Mouse (Mus musculus) megakaryocyte-erythroid progenitor cell, adult 5-6 weeks (primary cell): ENCODE data around the gene Olfr1128. TPM values are rescaled to one million over a fixed set of nuclear protein-coding genes. Genes with fewer than 3 reads are reported as not detected.
"Not testable (repeated sequence)": the region's sequence is repeated elsewhere in the genome, so short reads cannot be mapped to it uniquely, and the experiment has no call there.

Experiments used
- ATAC-seq: replicated peaks from 2 replicates; pipeline ENCODE4 v1.8.0; 2016; ENCODE audit warnings: mild to moderate bottlenecking, inconsistent platforms; ENCODE audit not compliant: severe bottlenecking, poor library complexity, low FRiP score, low TSS enrichment
- total RNA-seq, 2 experiments: library from RNA; stranded (forward) in 1 of 2; stranded (reverse) in 1 of 2; fragments of 200-1000, 215-1000 nt in 1 of 2; fragments of >200 nt in 1 of 2; fragmentation: Nextera tagmentation in 1 of 2; gene quantifications; 2 replicates each; pipeline ENCODE4 v1.2.3; 2014 to 2017

The Olfr1128 gene
- not detected in 2 replicates for total RNA-seq (2014; fragmentation: Nextera tagmentation)
- total RNA-seq (2017) = not detected in 2 replicates

DNA sequence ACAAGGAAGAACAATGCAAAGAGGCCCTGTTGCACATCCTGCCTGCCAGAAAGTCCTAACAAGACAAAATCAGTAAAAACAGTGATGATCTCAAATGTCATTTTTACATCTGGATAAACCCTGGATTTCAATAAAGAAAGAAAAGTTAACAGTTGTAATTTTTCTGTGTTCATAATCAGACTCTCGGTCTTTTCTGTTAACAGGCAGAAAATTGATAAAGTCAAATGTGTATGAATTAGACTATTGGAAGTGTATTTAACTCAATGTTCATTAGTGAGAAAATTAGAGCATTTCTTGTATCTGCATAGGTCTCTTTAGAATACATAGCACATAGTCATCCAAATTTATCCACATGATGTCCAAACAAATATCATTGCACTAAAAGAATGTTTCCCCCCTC lies at the start of gene Olfr1128:
Gene Olfr1128, minus strand, starts transcription at position 101 of the 400 bp plus-strand sequence.
- ATAC-seq = no peak

GRCm38 (mm10) chr2:87573602-87574001 lies 28.3 kb upstream of the Olfr1128 start, which contains the start of gene Olfr1129:
Olfr1129 (plus strand) TSS chr2:87573902.
- ATAC-seq = not testable (repeated sequence)

DNA sequence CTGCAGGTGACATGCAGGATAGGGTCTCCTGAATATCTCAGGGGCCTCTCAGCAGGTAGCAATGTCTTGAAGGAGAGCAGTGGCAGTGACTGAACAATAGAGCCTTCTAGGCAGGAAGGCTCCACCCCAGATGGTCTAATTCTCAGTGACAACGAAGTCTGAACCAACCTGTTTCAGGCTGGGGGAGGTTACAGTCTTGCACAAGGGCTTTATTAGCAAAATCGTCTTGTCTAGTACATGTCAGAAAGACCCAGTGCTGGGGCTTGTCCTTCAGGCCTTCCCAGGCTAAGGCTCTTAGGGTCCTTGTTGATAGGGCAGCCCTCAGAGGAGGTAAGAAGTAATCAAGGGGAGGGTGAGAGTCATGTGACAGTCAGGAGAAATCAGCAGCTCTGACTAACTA lies 10.5 kb downstream of the Olfr1128 start:
- ATAC-seq = no peak

GRCm38 (mm10) chr2:87531496-87531895 lies 13.8 kb downstream of the Olfr1128 start, which contains the start of gene Olfr153:
Olfr153 (plus strand) TSS chr2:87531796.
- ATAC-seq = no peak

GRCm38 (mm10) chr2:87525899-87526616 lies 19.3 kb downstream of the Olfr1128 start:
- ATAC-seq = 0 out of 2 replicates have a peak, but pooled peaks have one; percentile 47

DNA sequence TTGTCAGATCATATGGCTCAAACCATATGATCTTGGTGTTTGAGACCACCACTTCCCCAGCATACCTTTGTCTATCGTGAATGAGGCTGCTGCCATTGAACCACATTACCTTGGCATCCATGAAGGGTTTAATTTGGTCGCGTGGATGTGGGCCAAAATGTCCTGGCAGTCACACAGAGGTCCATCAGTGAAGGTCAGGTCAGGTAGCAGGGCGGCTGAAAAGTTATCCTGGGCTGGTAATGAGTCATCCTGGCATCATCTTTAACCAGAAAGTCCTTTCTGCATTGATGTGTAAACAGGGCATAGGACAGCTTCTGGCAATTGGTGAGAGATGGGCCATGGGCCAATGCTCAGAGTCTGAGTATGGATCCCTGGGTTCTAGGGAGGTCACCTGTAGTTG lies 24.7 kb downstream of the Olfr1128 start:
- ATAC-seq = no peak

DNA sequence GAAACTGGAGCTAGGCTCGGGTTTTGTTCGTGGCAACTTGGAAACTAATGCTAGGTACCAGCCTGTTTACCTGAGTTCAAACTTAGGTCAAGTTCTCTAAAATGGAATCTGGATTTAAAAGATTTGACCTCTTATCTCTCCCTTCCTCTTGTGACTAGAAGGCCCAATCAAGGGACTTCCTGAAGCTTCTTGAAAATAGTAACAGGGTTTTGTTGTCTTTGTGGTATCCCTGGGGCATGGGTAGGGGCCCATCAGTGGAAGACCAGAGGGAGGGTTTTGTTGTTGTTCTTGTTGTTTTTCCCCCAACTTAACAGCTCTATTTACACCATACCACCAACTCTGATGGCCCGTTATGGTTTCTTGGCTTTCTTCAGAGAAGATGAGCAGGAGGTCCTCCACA lies 28.8 kb downstream of the Olfr1128 start:
- ATAC-seq = no peak

DNA sequence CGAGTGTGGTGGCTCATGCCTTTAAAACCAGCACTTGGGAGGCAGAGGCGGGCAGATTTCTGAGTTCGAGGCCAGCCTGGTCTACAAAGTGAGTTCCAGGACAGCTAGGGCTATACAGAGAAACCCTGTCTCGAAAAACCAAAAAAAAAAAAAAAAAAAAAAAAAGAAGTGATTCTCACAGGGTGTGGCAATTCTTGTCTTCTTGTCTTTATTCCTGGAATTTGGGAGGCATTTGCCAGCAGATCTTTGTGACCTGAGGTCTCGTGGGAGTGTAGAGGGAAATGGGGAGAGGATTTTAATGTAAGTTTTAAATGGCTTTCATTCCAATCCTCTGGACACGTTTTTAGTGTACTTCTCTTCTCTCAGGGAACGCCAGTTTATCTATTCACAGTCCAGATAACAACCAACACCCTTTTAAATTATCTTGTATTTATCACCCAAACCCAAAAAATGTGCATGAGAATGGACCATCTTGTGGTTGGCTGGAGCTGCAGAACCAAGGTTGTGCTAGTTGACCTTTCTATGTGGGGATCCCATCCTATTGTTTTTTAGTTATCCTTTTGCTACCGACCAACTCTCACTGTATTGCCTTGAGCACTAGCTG lies 29.8 kb downstream of the Olfr1128 start:
- ATAC-seq = no peak

- ATAC-seq = no peak
These were observed 30.3 kb downstream of the Olfr1128 start for GRCm38 (mm10) chr2:87515046-87515445.

DNA sequence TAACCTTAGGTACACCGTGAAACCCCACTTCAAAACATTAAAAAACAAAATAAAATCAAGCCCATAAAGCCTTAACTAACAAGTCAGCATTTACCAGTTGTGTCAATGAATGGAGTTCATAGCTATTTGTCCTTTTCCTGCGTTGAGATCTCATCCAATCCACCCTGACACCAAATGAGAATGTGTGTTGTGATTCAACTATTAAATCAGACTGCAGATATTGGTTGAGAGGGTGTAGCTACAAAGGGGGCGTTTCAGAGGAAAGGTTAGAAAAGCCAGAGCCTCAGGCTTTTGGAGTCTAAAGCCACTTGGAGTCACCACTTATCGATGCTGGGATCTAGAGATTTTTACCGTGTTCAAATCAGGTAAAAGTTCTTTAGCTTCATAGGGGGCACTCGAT lies 39.1 kb downstream of the Olfr1128 start, which contains the start of gene Pramel6:
Gene Pramel6, plus strand, starts transcription at position 301 of the 400 bp plus-strand sequence.
- no peak for ATAC-seq

DNA sequence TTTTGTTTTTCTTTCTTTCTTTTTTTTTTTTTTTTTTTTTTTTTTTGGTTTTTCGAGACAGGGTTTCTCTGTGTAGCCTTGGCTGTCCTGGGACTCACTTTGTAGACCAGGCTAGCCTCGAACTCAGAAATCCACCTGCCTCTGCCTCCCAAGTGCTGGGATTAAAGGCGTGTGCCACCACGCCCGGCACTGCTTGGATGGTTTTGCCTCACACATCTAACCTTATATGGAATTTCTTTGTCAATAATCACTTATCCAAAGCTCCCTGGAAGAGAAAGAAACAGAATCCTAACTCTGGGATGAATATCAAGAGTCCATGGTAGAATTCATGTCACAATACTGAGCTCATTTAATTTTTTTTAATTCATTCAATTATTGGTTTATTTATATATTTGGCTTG lies 48.3 kb downstream of the Olfr1128 start, which contains the start of gene Pramel7:
Gene Pramel7, minus strand, starts transcription at position 101 of the 400 bp plus-strand sequence.
- not testable (repeated sequence) for ATAC-seq

Other genes starting within 250 kb of the Olfr1128 start
- not detected in 2 replicates for gene Olfr1118, start 238.0 kb downstream of the Olfr1128 start, total RNA-seq (2014; fragmentation: Nextera tagmentation)
- gene Olfr1118, start 238.0 kb downstream of the Olfr1128 start, total RNA-seq (2017) = not detected in 2 replicates
- not detected in 2 replicates for gene Olfr1120, start 190.7 kb downstream of the Olfr1128 start, total RNA-seq (2014; fragmentation: Nextera tagmentation)
- gene Olfr1120, start 190.7 kb downstream of the Olfr1128 start, total RNA-seq (2017) = not detected in 2 replicates
- gene Olfr1121, start 175.6 kb downstream of the Olfr1128 start, total RNA-seq (2014; fragmentation: Nextera tagmentation) = not detected in 2 replicates
- gene Olfr1121, start 175.6 kb downstream of the Olfr1128 start, total RNA-seq (2017) = not detected in 2 replicates
- not detected in 2 replicates for gene Olfr1122, start 159.7 kb downstream of the Olfr1128 start, total RNA-seq (2014; fragmentation: Nextera tagmentation)
- gene Olfr1122, start 159.7 kb downstream of the Olfr1128 start, total RNA-seq (2017) = not detected in 2 replicates
- gene Olfr1123, start 128.9 kb downstream of the Olfr1128 start, total RNA-seq (2014; fragmentation: Nextera tagmentation) = not detected in 2 replicates
- not detected in 2 replicates for gene Olfr1123, start 128.9 kb downstream of the Olfr1128 start, total RNA-seq (2017)
- not detected in 2 replicates for gene Olfr1124, start 115.3 kb downstream of the Olfr1128 start, total RNA-seq (2014; fragmentation: Nextera tagmentation)
- not detected in 2 replicates for gene Olfr1124, start 115.3 kb downstream of the Olfr1128 start, total RNA-seq (2017)
- gene Olfr1126, start 91.6 kb downstream of the Olfr1128 start, total RNA-seq (2014; fragmentation: Nextera tagmentation) = not detected in 2 replicates
- not detected in 2 replicates for gene Olfr1126, start 91.6 kb downstream of the Olfr1128 start, total RNA-seq (2017)
- not detected in 2 replicates for gene Pramel7, start 48.4 kb downstream of the Olfr1128 start, total RNA-seq (2014; fragmentation: Nextera tagmentation)
- gene Pramel7, start 48.4 kb downstream of the Olfr1128 start, total RNA-seq (2017) = not detected in 2 replicates
- gene Pramel6, start 39.0 kb downstream of the Olfr1128 start, total RNA-seq (2014; fragmentation: Nextera tagmentation) = not detected in 2 replicates
- gene Pramel6, start 39.0 kb downstream of the Olfr1128 start, total RNA-seq (2017) = not detected in 2 replicates
- not detected in 2 replicates for gene Olfr153, start 13.7 kb downstream of the Olfr1128 start, total RNA-seq (2014; fragmentation: Nextera tagmentation)
- gene Olfr153, start 13.7 kb downstream of the Olfr1128 start, total RNA-seq (2017) = not detected in 2 replicates
- gene Olfr1129, start 28.4 kb upstream of the Olfr1128 start, total RNA-seq (2014; fragmentation: Nextera tagmentation) = not detected in 2 replicates
- gene Olfr1129, start 28.4 kb upstream of the Olfr1128 start, total RNA-seq (2017) = not detected in 2 replicates
- not detected in 2 replicates for gene Olfr1130, start 60.7 kb upstream of the Olfr1128 start, total RNA-seq (2014; fragmentation: Nextera tagmentation)
- not detected in 2 replicates for gene Olfr1130, start 60.7 kb upstream of the Olfr1128 start, total RNA-seq (2017)
- gene Olfr1131, start 81.6 kb upstream of the Olfr1128 start, total RNA-seq (2014; fragmentation: Nextera tagmentation) = not detected in 2 replicates
- gene Olfr1131, start 81.6 kb upstream of the Olfr1128 start, total RNA-seq (2017) = not detected in 2 replicates
- not detected in 2 replicates for gene Olfr1132, start 92.0 kb upstream of the Olfr1128 start, total RNA-seq (2014; fragmentation: Nextera tagmentation)
- gene Olfr1132, start 92.0 kb upstream of the Olfr1128 start, total RNA-seq (2017) = not detected in 2 replicates
- not detected in 2 replicates for gene Olfr1133, start 101.8 kb upstream of the Olfr1128 start, total RNA-seq (2014; fragmentation: Nextera tagmentation)
- gene Olfr1133, start 101.8 kb upstream of the Olfr1128 start, total RNA-seq (2017) = not detected in 2 replicates
- gene Olfr1134, start 112.9 kb upstream of the Olfr1128 start, total RNA-seq (2014; fragmentation: Nextera tagmentation) = not detected in 2 replicates
- gene Olfr1134, start 112.9 kb upstream of the Olfr1128 start, total RNA-seq (2017) = not detected in 2 replicates
- gene Olfr1135, start 128.1 kb upstream of the Olfr1128 start, total RNA-seq (2014; fragmentation: Nextera tagmentation) = not detected in 2 replicates
- not detected in 2 replicates for gene Olfr1135, start 128.1 kb upstream of the Olfr1128 start, total RNA-seq (2017)
- gene Olfr1136, start 148.4 kb upstream of the Olfr1128 start, total RNA-seq (2014; fragmentation: Nextera tagmentation) = not detected in 2 replicates
- gene Olfr1136, start 148.4 kb upstream of the Olfr1128 start, total RNA-seq (2017) = not detected in 2 replicates
- not detected in 2 replicates for gene Olfr1137, start 167.6 kb upstream of the Olfr1128 start, total RNA-seq (2014; fragmentation: Nextera tagmentation)
- gene Olfr1137, start 167.6 kb upstream of the Olfr1128 start, total RNA-seq (2017) = not detected in 2 replicates
- gene Olfr1138, start 194.4 kb upstream of the Olfr1128 start, total RNA-seq (2014; fragmentation: Nextera tagmentation) = not detected in 2 replicates
- not detected in 2 replicates for gene Olfr1138, start 194.4 kb upstream of the Olfr1128 start, total RNA-seq (2017)
- gene Olfr1140, start 198.2 kb upstream of the Olfr1128 start, total RNA-seq (2014; fragmentation: Nextera tagmentation) = not detected in 2 replicates
- not detected in 2 replicates for gene Olfr1140, start 198.2 kb upstream of the Olfr1128 start, total RNA-seq (2017)
- not detected in 2 replicates for gene Olfr1141, start 208.4 kb upstream of the Olfr1128 start, total RNA-seq (2014; fragmentation: Nextera tagmentation)
- not detected in 2 replicates for gene Olfr1141, start 208.4 kb upstream of the Olfr1128 start, total RNA-seq (2017)
- not detected in 2 replicates for gene Olfr152, start 233.9 kb upstream of the Olfr1128 start, total RNA-seq (2014; fragmentation: Nextera tagmentation)
- not detected in 2 replicates for gene Olfr152, start 233.9 kb upstream of the Olfr1128 start, total RNA-seq (2017)